Mouse (Mus musculus): Measurements from ENCODE around the gene Tmem35b.
A peak's percentile ranks its signal among the peaks of the same experiment; 100 is the strongest.
"Not testable (repeated sequence)": the region's sequence is repeated elsewhere in the genome, so short reads cannot be mapped to it uniquely, and the experiment has no call there.

Gene Tmem35b

GRCm38 (mm10) chr4:127123391-127123790, at the start of gene Tmem35b:
Gene Tmem35b (plus strand): TSS chr4:127123691.
- no peak for DNase-seq (ENCODE audit: low spot score)

GRCm38 (mm10) chr4:127074915-127075314, 48.6 kb upstream of the Tmem35b start:
- DNase-seq (ENCODE audit: low spot score), result no peak

- peak; percentile 98 for DNase-seq (ENCODE audit: low spot score)
These were observed 46.5 kb upstream of the Tmem35b start, which contains the start of gene Zmym6 for GRCm38 (mm10) chr4:127076875-127077548. Gene Zmym6 (plus strand): TSS chr4:127077383.

GRCm38 (mm10) chr4:127080806-127081205, 42.7 kb upstream of the Tmem35b start:
- no peak for DNase-seq (ENCODE audit: low spot score)

GRCm38 (mm10) chr4:127083131-127083530, 40.4 kb upstream of the Tmem35b start:
- DNase-seq (ENCODE audit: low spot score), result no peak

GRCm38 (mm10) chr4:127085761-127086160, 37.7 kb upstream of the Tmem35b start:
- no peak for DNase-seq (ENCODE audit: low spot score)

GRCm38 (mm10) chr4:127091188-127091587, 32.3 kb upstream of the Tmem35b start:
- DNase-seq (ENCODE audit: low spot score), result no peak

- no peak for DNase-seq (ENCODE audit: low spot score)
These were observed 28.4 kb upstream of the Tmem35b start for GRCm38 (mm10) chr4:127095090-127095489.

GRCm38 (mm10) chr4:127099552-127099951, 23.9 kb upstream of the Tmem35b start:
- not testable (repeated sequence) for DNase-seq (ENCODE audit: low spot score)

GRCm38 (mm10) chr4:127107566-127107965, 15.9 kb upstream of the Tmem35b start:
- DNase-seq (ENCODE audit: low spot score), result no peak

- DNase-seq (ENCODE audit: low spot score), result no peak
These were observed 12.9 kb upstream of the Tmem35b start for GRCm38 (mm10) chr4:127110570-127110969.

GRCm38 (mm10) chr4:127124331-127124730, 840 bp downstream of the Tmem35b start:
- DNase-seq (ENCODE audit: low spot score), result no peak

- peak; percentile 95 for DNase-seq (ENCODE audit: low spot score)
These were observed 2.5 kb downstream of the Tmem35b start for GRCm38 (mm10) chr4:127125834-127126463.

GRCm38 (mm10) chr4:127134687-127135086, 11.2 kb downstream of the Tmem35b start:
- no peak for DNase-seq (ENCODE audit: low spot score)

GRCm38 (mm10) chr4:127137591-127137990, 14.1 kb downstream of the Tmem35b start:
- DNase-seq (ENCODE audit: low spot score), result no peak

GRCm38 (mm10) chr4:127138486-127138885, 15.0 kb downstream of the Tmem35b start:
- DNase-seq (ENCODE audit: low spot score), result no peak

- no peak for DNase-seq (ENCODE audit: low spot score)
These were observed 26.5 kb downstream of the Tmem35b start for GRCm38 (mm10) chr4:127150031-127150430.

GRCm38 (mm10) chr4:127153345-127153744, 29.9 kb downstream of the Tmem35b start:
- DNase-seq (ENCODE audit: low spot score), result no peak

- peak; percentile 30 for DNase-seq (ENCODE audit: low spot score)
These were observed 32.3 kb downstream of the Tmem35b start for GRCm38 (mm10) chr4:127155757-127156156.

GRCm38 (mm10) chr4:127157746-127158145, 34.3 kb downstream of the Tmem35b start:
- DNase-seq (ENCODE audit: low spot score), result no peak

- no peak for DNase-seq (ENCODE audit: low spot score)
These were observed 40.4 kb downstream of the Tmem35b start for GRCm38 (mm10) chr4:127163926-127164325.

- DNase-seq (ENCODE audit: low spot score), result no peak
These were observed 43.6 kb downstream of the Tmem35b start for GRCm38 (mm10) chr4:127167096-127167495.

GRCm38 (mm10) chr4:127167731-127168130, 44.2 kb downstream of the Tmem35b start:
- DNase-seq (ENCODE audit: low spot score), result no peak
